Mouse (Mus musculus) small intestine, adult 2 months (tissue): Measurements from ENCODE around the gene Ephb1.
A peak's percentile ranks its signal among the peaks of the same experiment; 100 is the strongest.

Experiments used
- CTCF ChIP-seq: fragments of 200-500 bp; IDR thresholded peaks from 2 replicates; pipeline ENCODE4 v1.5.1; 2012; ENCODE audit warnings: low read depth, mild to moderate bottlenecking, control low read depth, inconsistent platforms, low read length, moderate library complexity, mixed read lengths; ENCODE audit not compliant: insufficient replicate concordance, insufficient read length; ENCODE audit errors: extremely low read depth
- POLR2A ChIP-seq: fragments of 200-500 bp; IDR thresholded peaks from 2 replicates; pipeline ENCODE4 v1.6.1; 2012; ENCODE audit warnings: low read depth, mild to moderate bottlenecking, control low read depth, inconsistent platforms, low read length, moderate library complexity

GRCm38 (mm10) chr9:102354561-102354973, at the start of gene Ephb1:
- no peak for TF ChIP-seq POLR2A
- TF ChIP-seq CTCF: peak; percentile 92
